Mouse (Mus musculus) bone marrow, adult 2 months (tissue): Measurements from ENCODE around the gene Car14.
"Not testable (repeated sequence)": the region's sequence is repeated elsewhere in the genome, so short reads cannot be mapped to it uniquely, and the experiment has no call there.

Source experiments
- CTCF ChIP-seq: fragments of 200-500 bp; IDR thresholded peaks from 2 replicates; pipeline ENCODE4 v1.5.1; 2011; ENCODE audit warnings: low read length, control low read depth; ENCODE audit not compliant: control insufficient read depth, insufficient read depth
- POLR2A ChIP-seq: fragments of 200-500 bp; IDR thresholded peaks from 2 replicates; pipeline ENCODE4 v1.6.1; 2011; ENCODE audit warnings: low read depth, mild to moderate bottlenecking, control low read depth, low read length, borderline replicate concordance; ENCODE audit not compliant: control insufficient read depth

GRCm38 (mm10) chr3:95920532-95920931 lies 16.0 kb upstream of the Car14 start:
- TF ChIP-seq CTCF, POLR2A: not testable (repeated sequence)
